Mouse (Mus musculus): ENCODE measurements at regions not wholly inside any gene's neighbourhood (a gene's known extent, or its start where the extent isn't known, plus 50 kb on each side); places are given as distances from the start of the nearest gene placed in this dataset.

DNA sequence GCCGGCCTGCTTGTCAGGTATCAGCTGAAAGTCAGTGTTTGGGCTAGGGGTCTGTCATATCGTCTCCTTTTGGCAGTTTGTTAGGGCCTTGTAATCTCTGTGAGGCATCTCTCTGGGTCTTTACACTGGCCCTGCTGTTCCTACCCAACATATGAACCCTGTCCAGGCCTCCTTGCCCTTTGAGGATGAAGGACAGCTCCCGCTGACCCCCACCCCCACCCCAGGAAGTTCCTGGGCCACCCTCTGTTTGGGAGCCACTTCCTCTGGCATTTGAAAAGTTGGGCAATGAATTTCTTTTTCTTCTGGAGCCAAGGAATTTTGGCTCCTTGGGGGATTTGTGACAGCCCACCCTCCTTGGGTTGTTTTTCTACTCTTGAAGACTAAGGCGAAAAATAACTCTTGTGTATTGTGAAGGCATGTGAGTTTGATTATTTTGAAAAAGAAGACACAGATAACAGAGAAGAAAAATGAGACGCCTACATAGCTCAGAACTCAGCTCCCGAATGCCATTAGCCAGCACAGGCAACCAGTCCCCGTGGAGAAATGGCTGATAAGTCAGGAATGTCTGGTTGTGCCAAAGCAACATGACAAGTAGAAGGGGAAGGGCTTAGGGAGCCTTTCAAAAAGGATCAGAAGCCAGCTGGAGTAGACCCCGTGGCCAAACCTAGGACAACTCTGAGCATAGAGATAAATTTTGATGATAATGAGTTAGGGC, 249.5 kb downstream of the Gm49356 start:
- no peak for DNase-seq (ENCODE audit: low spot score)

DNA sequence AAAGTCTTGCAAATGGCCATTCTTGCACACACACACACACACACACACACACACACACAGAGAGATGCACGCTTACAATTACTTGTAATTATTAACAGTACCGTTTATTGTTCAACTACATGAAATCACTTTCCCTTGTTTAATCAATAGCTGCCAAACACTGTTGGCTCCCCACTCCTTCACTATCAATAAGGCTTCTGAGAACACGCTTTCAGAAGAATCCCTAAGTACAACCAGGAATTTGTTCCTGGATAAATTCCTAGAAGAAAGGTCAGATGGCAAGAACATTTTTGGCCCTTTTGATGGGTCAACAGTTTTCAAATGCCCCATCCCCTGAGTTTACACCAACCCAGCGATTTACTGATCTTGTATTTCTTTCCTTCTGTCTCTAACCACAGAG, 252.5 kb downstream of the Gm49356 start:
- DNase-seq (ENCODE audit: low spot score), result no peak

DNA sequence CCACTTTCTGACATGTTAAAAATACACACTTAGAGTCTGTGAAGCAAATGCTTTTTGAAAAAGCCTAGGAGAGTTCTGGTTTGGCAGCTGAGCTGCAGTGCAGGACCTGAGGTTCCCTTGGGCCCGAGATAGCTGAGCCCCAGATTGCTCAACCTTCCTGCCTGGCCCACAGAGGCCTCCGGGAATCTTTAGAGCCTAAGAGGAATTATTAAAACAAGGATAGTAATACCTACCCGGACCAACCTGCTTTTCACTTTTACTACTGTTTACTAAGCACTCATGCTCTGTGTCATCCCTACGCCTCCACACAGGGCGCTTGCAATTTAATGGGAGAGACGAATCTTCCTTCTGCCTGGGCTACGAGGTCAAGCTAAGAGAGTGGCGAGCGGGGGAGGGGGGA, 253.4 kb downstream of the Gm49356 start:
- no peak for DNase-seq (ENCODE audit: low spot score)

DNA sequence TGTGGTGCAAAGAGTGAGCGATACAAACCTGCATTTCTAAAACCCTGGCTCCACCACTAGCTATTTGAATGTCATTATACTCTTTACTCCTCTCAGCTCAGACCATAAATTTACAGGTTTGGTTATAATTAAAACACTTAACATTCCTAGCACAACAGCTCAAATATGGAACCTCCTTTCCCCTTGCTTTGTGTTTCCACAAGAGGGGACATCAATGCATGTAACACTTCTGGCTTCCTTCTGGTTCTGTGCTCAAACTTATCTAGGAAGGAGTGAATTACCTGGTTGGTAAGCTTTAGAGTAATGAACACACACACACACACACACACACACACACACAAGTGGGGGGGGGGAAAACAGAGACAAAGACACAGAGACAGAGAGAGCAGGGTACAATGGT, 254.8 kb downstream of the Gm49356 start:
- DNase-seq (ENCODE audit: low spot score), result no peak

DNA sequence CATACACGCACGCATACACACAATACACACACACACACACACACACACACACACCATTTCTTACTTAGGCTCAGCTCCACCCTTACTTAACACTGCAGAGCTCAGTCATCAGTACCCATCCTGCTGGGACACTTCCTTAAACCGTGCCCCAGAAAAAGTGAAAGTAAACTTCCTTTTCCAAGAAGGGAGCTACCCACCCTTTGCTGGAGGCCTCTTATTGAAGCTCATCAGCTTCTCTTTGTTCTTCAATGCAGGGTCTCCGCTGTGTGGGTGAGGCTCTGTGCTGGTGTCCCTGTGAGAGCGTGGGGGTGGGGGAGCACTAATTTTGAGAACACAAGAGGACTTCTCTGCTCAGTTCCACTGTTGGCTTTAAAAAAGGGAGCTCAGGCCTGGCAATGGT, 256.6 kb downstream of the Gm49356 start:
- DNase-seq (ENCODE audit: low spot score), result no peak

DNA sequence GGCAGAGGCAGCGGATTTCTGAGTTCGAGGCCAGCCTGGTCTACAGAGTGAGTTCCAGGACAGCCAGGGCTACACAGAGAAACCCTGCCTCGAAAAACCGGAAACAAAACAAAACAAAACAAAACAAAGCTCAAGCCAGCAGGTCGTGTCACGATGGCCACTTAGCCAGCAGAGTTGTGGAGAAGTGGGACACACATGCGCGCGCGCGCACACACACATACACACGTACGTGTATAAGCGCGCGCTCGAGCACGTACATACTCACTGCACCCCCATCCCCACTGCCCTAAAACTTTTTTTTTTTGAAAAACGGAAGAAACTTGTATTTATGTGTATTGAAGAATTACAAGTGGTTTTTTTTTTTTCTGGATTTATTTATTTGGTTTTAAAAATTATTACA, 257.0 kb downstream of the Gm49356 start:
- no peak for DNase-seq (ENCODE audit: low spot score)

DNA sequence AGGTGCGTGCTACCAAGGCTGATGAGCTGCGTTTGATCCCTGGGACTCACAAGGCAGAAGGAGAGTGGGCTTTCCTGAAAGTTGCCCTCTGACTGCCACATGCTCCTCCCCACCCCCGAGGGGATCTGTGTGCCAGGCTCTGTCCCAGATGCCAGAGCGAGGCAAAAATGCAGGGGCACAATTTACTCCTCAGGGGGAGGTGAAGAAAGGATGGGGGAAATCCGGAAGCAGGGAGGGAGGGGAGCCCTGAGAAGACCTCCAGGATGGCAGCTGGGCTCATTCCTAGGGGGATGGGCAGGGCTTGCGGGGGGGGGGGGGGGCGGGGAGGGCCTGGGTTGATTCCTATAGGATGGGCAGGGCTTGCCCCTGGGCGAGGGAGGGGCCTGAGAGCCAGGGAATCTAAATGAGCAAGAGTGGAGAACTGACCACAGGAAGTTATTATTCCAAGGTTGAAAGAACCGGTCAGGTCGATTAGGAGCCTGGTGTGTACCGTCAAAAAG, 257.5 kb downstream of the Gm49356 start:
- DNase-seq (ENCODE audit: low spot score), result no peak

DNA sequence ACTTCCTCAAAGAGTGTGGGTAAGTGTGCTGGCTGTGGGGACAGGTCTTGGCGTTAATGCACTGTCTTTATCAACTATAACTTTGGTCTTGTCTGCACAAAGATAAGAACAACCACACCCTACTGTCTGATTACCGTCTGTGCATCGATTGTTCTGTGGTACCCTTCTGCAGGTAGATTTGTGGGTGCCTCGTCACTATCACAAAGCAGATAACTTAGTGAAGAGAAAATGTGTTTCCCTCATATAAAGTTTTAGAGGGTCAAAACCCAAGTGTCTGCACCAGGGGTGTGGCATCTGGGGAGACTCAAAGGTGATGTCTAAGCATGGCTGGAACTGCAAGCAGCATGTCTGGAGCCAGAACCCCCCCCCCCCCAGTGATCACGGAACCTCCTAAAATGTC, 259.4 kb downstream of the Gm49356 start:
- DNase-seq (ENCODE audit: low spot score), result no peak

DNA sequence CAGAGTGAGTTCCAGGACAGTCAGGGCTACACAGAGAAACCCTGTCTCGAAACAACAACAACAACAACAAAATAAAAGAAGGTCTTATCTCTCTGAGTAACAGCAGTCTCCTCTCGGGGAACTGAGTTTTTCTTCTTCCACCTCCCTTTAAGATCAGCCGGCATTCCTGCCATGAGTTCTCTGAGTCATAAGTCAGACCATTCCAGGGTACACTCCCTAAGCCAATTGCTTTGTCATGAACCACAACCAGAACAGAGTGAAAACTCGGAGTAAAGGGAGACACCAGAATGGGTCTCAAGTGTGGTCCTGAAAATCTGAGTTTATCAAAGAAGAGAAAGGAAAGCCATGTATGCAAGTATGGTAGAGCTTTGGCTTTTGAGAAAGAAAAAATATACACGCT, 262.4 kb downstream of the Gm49356 start:
- DNase-seq (ENCODE audit: low spot score), result no peak

DNA sequence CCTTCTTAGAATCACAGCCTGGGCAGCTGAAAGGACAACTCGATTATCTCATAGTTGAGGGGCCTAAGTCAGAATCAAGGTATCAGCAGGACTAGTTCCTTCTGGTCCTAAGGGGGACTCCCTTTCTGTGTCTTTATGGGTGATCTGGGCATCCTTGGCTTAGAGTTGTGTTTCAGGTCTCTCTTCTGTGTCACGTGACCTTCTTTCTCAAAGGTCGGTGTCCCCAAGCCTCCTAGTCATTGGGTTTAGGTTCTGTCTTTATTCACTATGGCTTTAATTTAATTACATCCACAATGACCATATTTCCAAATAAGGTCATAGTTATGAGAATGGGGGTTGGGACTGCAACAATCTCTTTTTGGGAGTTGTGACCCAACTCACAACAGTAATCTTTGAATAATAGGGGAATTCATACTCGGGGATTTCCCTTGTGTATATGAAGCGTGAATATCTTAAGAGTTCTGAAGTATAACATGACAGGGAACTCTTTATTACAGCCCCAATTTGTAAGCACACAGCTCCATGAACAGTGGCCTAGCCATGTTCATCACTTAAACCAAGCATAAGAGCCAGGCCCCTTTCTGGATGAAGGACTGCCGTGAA, 263.8 kb downstream of the Gm49356 start:
- DNase-seq (ENCODE audit: low spot score), result no peak

DNA sequence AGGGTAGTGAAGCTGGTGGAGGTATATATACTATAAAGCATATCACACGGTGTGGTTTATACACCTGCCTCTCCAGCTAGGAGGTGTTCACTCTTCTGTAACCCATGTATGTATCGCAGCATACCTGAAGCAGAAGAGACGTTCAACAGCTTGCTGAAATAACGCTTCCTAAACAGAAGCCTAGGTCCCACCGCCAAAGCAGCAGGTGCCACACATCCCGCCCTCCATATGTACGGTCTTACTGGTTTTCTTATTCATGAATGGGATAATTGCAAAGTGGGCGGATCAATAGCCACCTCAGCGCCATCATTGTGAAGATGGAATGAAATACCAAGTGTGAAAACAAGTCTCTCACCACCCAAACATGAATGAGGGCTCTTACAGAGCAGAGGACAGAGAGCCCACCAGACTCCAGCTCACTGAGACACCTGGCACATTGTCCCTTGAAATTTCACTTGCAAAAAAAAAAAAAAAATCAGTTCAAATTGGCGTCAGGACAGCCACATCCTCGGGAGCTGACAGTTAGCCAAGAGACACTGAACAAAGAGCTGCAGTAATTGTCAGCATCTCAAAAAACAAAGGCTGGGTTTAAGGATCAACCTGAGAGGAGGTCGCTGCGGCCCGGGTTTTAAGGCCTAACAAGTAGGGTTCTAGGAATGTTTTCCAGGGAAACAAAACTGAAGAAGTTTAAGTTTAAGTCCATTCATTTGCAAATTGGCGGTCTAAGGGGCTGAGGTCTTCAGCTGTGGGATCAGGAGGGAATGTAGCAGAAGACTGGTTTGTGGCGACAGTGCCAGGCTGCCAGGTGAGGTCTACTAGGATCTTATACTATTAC, 264.5 kb downstream of the Gm49356 start:
- no peak for DNase-seq (ENCODE audit: low spot score)

DNA sequence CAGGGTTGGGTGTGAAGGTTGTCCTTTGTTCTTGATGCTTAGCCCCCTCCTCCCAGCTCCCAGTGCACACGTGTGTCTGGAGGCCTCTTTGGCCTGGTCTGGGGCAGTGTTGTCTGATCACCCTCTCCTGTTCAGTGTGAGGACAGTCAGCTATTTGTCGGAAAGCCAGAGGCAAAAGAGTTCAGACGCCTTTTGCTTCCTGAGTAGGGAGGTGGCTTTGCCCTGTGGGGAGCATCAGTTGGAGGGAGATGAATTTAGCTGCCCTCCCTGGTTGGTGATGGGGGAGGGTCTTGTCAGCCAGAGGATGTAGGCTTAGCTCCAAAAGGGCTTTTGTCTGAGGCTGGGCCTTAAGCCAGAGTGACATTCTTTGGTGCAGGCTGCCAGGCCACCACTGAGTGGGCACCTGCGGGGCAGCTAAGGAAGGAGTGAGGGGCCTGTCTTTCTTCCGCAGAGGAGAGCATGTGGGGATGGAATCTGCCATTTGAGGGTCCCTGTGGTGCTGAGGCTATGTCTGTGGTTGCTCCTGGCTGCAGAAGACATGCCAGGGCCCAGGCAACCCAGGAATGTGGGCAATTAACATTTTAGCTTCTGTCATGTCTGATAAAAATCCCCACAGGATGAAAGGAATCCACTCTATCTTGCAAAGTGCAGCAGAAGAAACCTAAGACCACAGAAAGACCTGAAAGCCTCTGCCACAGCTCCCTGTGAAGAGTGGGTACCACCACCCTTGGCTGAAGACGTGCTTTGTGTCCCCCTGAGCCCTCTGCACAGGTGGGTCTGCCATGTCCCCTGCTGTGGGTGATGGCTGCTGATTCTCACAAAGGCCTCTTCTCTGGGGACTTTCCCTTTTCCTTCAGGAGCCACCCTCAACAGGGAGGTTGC, 265.6 kb downstream of the Gm49356 start:
- no peak for DNase-seq (ENCODE audit: low spot score)

DNA sequence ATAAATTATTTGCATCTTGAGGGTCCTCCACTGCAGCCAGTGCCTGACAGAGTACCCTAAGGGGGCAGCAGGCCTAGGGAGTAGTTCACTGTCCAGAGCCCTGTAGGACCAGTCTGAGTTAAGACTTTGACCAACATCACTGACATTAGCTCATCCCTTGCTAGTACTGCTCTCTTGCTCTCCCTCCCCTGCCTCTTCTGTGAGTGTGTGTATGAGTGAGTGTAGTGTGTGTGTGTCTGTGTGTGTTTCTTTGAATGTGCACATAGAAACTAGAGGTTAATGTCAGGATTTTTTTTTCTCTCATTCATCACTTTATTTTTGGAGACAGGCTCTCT, 266.2 kb downstream of the Gm49356 start:
- no peak for DNase-seq (ENCODE audit: low spot score)

DNA sequence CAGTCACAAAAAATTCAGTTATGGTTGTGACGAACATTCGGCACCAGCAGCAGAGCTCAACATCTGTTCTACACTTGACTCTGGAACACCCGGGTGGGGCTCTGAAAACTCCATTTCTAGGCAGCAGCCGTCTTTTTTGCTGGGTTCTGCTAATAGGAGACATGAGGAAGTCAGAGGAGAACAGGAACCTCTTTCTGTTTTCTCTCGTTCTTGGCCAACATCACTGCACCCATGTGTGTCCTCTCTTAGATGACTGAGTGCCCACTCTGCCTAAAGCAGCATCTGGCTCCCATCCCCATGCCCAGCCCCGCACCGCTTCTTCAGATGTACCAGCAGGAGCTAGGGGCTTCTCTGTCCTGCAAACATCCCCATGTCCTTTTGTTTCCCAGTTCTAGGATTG, 267.2 kb downstream of the Gm49356 start:
- DNase-seq (ENCODE audit: low spot score), result no peak

DNA sequence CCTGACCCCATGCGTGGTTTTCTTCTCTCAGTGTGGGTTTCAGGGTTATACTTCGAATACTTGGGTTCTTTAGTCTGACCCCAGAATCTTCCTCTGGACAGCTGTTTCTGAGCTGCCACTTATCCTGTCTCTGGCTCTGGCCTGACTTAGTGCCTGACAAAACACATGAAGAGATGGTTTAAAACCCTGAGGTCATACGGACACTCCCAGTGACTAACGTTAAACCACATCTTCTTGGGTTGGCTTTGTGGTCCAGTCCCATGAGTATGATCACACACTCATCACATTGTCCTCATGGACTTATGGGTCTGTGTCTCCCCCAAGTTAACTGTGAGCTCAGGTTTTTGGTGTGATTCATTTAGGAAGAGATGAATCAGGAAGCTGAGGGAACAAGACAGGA, 269.7 kb downstream of the Gm49356 start:
- DNase-seq (ENCODE audit: low spot score), result no peak

DNA sequence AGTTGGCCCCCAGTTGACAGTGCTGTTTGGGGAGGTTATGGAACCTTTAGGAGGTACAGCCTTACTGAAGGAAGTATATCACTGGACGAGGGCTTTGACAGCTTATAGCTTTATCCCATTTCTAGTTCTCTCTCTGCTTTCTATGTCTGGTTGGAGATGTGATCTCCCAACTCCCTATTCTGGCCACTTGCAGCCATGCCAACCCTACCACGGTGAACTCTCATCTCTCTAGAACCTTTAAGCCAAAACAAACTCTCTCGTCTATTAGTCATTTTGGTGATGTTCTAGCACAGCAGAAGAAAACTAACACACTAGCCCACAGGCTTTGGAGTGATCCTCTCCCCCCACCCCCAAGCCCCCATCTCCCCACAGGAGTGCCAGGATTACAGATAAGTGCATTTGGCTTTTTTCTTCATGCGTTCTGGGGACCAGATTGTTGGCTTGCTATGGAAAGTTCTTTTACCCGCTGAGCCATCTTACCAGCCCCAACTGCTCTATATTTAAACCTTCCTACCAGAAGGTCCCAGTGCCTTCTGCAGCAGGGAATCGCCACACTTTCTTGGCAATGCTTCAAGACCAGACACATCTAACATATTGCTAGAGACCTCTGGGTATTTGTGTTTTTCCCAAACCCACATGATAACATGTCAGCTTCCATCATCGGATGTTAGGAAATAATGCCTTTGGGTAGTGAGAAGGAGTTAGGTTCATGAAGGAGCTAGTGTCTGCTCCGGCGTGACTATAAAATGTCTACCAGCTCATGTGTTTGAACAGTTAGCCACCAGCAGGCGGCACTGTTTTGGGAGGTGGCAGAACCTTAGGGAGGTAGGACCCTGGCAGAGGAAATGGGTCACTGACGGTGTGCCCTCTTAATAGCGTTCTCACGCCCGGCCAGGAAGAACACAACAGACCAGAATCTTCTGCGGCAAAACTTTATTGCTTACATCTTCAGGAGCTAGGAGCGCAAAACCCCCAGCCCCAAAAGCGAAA, 272.1 kb downstream of the Gm49356 start:
- no peak for DNase-seq (ENCODE audit: low spot score)

DNA sequence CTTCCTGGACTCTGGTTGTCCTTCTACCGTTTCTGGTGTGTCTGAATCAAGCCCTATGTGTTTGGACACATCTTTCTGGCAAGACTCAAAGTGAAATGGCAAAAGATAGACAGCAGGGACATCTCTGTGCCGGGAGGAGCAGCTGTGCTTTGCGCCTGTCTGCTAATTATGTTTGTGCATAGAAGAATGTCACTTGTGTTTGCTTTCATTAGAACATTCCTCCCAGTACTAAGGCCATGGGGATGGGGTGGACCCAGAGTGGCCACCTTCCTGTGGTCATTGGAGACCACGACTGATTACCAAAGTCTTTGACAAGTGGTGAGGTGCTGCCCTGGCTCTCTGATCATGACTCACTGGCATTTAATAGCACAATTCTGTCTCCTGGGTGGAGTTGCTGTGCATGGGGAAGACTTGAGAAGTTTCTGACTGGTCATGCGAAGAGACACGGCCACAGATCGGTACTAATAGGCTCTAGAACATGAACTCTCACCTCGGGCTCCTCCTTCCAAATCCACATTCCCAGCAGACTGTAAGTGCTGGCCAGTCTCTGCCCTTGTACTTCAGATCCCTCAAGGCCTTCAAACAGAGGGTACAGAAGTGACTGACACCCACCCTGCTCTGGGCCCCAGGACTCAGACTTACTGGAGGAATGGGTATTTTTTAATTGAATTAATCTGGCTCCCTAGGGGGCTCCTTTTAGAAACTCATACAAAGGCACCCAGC, 279.0 kb downstream of the Gm49356 start:
- DNase-seq (ENCODE audit: low spot score), result no peak

DNA sequence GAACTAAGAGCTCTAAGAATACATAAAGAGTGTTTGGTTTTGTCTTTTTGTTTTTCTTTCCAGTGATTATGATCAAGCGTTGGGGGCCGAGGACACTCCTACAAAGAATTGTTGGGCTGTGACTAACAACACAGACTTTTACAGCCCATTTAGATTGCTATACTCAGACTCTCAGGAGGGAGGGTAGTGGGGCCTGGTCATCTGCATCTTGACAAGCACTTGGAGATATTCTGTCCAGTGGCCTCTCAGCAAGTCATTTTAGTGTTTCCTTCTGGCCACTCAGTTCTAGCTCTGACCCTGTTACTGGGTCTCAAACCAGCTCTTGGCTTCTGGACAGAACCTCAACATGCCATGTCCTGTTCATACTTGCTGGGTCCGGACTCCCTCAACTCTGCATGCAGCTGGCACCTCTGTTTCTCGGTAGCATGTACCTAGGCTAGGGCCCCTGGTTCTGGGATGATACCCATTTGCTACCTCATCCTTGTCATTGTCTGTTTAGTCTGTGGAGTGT, 279.6 kb downstream of the Gm49356 start:
- peak; percentile 48 for DNase-seq (ENCODE audit: low spot score)

DNA sequence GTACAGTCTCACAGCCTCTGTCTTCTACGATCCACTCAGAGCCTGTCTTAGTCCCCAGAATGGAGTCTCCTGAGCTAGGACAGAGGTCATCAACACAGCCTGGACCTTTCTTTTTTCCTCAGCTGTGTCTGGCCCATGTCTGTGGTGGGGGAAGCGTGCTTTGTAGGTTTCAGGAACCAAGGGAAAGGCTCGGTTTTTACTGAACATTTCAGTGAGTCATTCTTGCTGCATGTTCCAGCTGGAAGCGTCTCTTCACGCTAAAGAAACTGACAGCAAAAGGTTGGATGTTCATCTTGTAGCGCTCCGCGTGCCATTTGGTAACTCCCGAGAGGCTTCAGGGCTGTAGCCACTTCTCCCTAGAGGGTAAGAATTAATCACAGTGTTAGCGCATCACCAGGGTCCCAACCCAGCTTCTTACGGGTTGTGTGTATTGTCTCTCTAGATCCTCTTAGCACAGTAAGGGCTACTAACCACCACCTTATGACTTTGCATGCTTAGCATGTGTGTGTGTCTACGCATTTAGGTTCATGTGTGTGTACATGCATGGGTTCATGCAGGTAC, 280.2 kb downstream of the Gm49356 start:
- peak; percentile 25 for DNase-seq (ENCODE audit: low spot score)

DNA sequence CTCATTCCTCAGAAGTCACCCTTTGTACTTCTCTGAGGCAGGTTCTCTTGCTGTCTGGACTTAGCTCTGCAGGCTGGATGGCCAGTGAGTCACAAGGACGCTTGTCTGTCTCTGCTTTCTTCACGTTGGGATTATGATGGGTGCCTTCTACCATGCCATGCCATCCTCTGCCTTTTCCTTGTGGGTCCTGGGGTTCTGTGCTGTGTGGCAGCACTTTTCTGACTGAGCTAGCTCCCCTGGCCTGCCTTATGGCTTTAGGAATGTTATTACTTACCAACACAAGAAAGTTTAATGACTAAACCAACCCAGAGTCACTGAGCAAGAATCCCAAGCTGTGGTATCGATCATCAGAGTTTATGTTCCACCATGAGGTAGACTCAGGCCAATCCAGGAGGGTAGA, 280.7 kb downstream of the Gm49356 start:
- DNase-seq (ENCODE audit: low spot score), result no peak

All from urinary bladder, postnatal 14 days (tissue).